9 mouse cellular contexts compared by ENCODE assay signal in genomic region chr17:35168541-35169207, GRCm38 (mm10). TPM values are rescaled to one million over a fixed set of nuclear protein-coding genes. Genes with fewer than 3 reads are reported as not detected.
A peak's percentile ranks its signal among the peaks of the same experiment; 100 is the strongest.
DNase-seq lines count a peak whose midpoint lies in the region; ATAC-seq and TF ChIP-seq lines count a peak whose summit lies in the region.
"Had no signal": no experiment of that assay in that cellular context is flagged by ENCODE, and none has a peak within 500 bp of the region (broad histone marks: within the 10 kb centered on the region; RNA-seq: fewer than 3 reads in every experiment).

No protein-coding gene starts in this region.

- no peak overlapping the region for H3K4me3 ChIP-seq in lung, postnatal 0 days (ENCODE audit: low read depth, low read length)
- H3K4me3 ChIP-seq in lung, adult 2 months (replicated peaks; ENCODE audit: extremely low read depth, low read depth, low read length): no peak overlapping the region
- no peak overlapping the region for H3K4me3 ChIP-seq in stomach, postnatal 0 days (ENCODE audit: low read depth, low read length)

- no peaks in the 10 kb centered on the region for H3K9me3 ChIP-seq in lung, postnatal 0 days (ENCODE audit: low read length)
- no peaks in the 10 kb centered on the region for H3K9me3 ChIP-seq in stomach, postnatal 0 days (ENCODE audit: control insufficient read depth, low read length)
- H3K9me3 ChIP-seq: G1E had no signal

- no peak overlapping the region for H3K27ac ChIP-seq in lung, postnatal 0 days (ENCODE audit: low read length)
- no peak overlapping the region for H3K27ac ChIP-seq in stomach, postnatal 0 days (replicated peaks)

- no peak overlapping the region for H3K9ac ChIP-seq in lung, postnatal 0 days (replicated peaks; ENCODE audit: low read depth)
- no peak overlapping the region for H3K9ac ChIP-seq in stomach, postnatal 0 days (ENCODE audit: low read length)

- ATAC-seq in lung, postnatal 0 days: no peak
- no peak for ATAC-seq in stomach, postnatal 0 days (ENCODE audit: low FRiP score, low TSS enrichment)

- 17% methylated on average over 4 of the region's 4 CpGs for WGBS in lung, postnatal 0 days
- 9% methylated on average over 4 of the region's 4 CpGs for WGBS in lung, adult 2 months
- WGBS in stomach, postnatal 0 days: 14% methylated on average over 4 of the region's 4 CpGs

- TF ChIP-seq CTCF in lung, postnatal 0 days (IDR thresholded peaks at IDR 0.05): peak; percentile 76
- TF ChIP-seq CTCF in lung, adult 2 months (IDR thresholded peaks at IDR 0.05; ENCODE audit: insufficient read depth, low read length): no peak
- TF ChIP-seq CTCF in stomach, postnatal 0 days (IDR thresholded peaks at IDR 0.05; ENCODE audit: low read depth): peak; percentile 80

- no peak for TF ChIP-seq EP300 in lung, postnatal 0 days (IDR thresholded peaks at IDR 0.05)
- TF ChIP-seq EP300 in stomach, postnatal 0 days (optimal IDR thresholded peaks at IDR 0.05): no peak

- no peaks in the 10 kb centered on the region for H3K27me3 ChIP-seq in lung, postnatal 0 days (replicated peaks; ENCODE audit: insufficient read depth, low read length)
- no peaks in the 10 kb centered on the region for H3K27me3 ChIP-seq in stomach, postnatal 0 days (ENCODE audit: control insufficient read depth, insufficient read depth, low read length)

- DNase-seq in cerebellum, postnatal 10 days: peak; percentile 47 to 73
- DNase-seq in cerebellum, adult 11-12 months: no peak
- DNase-seq in lung, postnatal 0 days (ENCODE audit: low spot score): peak; percentile 82
- DNase-seq in lung, adult 2 months: no peak
- DNase-seq in forelimb bud, embryonic 11.5 days (ENCODE audit: low read depth, low spot score): peak; percentile 68
- no peak for DNase-seq in stomach, postnatal 0 days (ENCODE audit: low spot score)
- no peak for DNase-seq in layer of hippocampus, adult 18-20 months (ENCODE audit: low spot score in 2 of 2)
- DNase-seq in frontal cortex, postnatal 25 days (ENCODE audit: low spot score in 2 of 2): no peak

- H3K4me1 ChIP-seq in lung, postnatal 0 days (ENCODE audit: insufficient read depth, low read depth, low read length): peaks cover 7% of the 10 kb centered on the region; the same call in 1 of the 2 replicates
- peaks cover 6% of the 10 kb centered on the region; the same call in 1 of the 2 replicates for H3K4me1 ChIP-seq in lung, adult 2 months (ENCODE audit: control insufficient read depth, insufficient read depth, low read length)
- peaks cover 3% of the 10 kb centered on the region; the same call in 1 of the 2 replicates for H3K4me1 ChIP-seq in stomach, postnatal 0 days (replicated peaks; ENCODE audit: control insufficient read depth, insufficient read depth)

- no peak overlapping the region for H3K4me2 ChIP-seq in lung, postnatal 0 days (replicated peaks; ENCODE audit: low read depth, low read length)
- no peak overlapping the region for H3K4me2 ChIP-seq in stomach, postnatal 0 days (replicated peaks; ENCODE audit: low read depth)

- no peak for TF ChIP-seq POLR2A in lung, adult 2 months (IDR thresholded peaks at IDR 0.05; ENCODE audit: borderline replicate concordance, extremely low read depth, low read depth, low read length)

- no peaks in the 10 kb centered on the region for H3K36me3 ChIP-seq in lung, postnatal 0 days (ENCODE audit: insufficient read depth, low read length)
- H3K36me3 ChIP-seq in stomach, postnatal 0 days (ENCODE audit: control insufficient read depth, insufficient read depth, low read length): no peaks in the 10 kb centered on the region

RNA-seq across cellular contexts. Expression of gene Prrc2a, which starts 4.0 kb away (rescaled TPM):
- polyA plus RNA-seq in lung, postnatal 0 days (2015; fragmentation: Nextera tagmentation; extraction: Ambion mirVana): 74.1 and 86.0 TPM in 2 replicates
- polyA plus RNA-seq in lung, adult 2 months (2012; rRNA removed): 327 and 373 TPM in 2 replicates
- polyA plus RNA-seq in stomach, postnatal 0 days (2015; fragmentation: Nextera tagmentation; extraction: Ambion mirVana): 45.4 and 49.3 TPM in 2 replicates
- total RNA-seq in layer of hippocampus, adult 18-20 months (2021): 100 to 1,000 TPM; 317 to 343 TPM

RNA-seq across cellular contexts. Expression of gene Aif1, which starts 7.2 kb away (rescaled TPM):
- 9.9 and 10.3 TPM in 2 replicates for polyA plus RNA-seq in lung, postnatal 0 days (2015; fragmentation: Nextera tagmentation; extraction: Ambion mirVana)
- 1.4 and 1.6 TPM in 2 replicates for polyA plus RNA-seq in lung, adult 2 months (2012; rRNA removed)
- 24.3 and 25.2 TPM in 2 replicates for polyA plus RNA-seq in stomach, postnatal 0 days (2015; fragmentation: Nextera tagmentation; extraction: Ambion mirVana)
- total RNA-seq in layer of hippocampus, adult 18-20 months (2021): 10 to 100 TPM in 1 of 2 experiments, 1 to 10 TPM in 1; 9.4 to 13.0 TPM

RNA-seq across cellular contexts. Expression of gene Lst1, which starts 19.6 kb away (rescaled TPM):
- 24.8 and 27.5 TPM in 2 replicates for polyA plus RNA-seq in lung, postnatal 0 days (2015; fragmentation: Nextera tagmentation; extraction: Ambion mirVana)
- polyA plus RNA-seq in lung, adult 2 months (2012; rRNA removed): 19.7 and 37.0 TPM in 2 replicates
- polyA plus RNA-seq in stomach, postnatal 0 days (2015; fragmentation: Nextera tagmentation; extraction: Ambion mirVana): 17.5 and 19.3 TPM in 2 replicates
- total RNA-seq in layer of hippocampus, adult 18-20 months (2021): 1 to 10 TPM; 5.5 to 6.7 TPM

RNA-seq across cellular contexts. Expression of gene Ltb, which starts 25.6 kb away (rescaled TPM):
- 2.3 and 3.0 TPM in 2 replicates for polyA plus RNA-seq in lung, postnatal 0 days (2015; fragmentation: Nextera tagmentation; extraction: Ambion mirVana)
- polyA plus RNA-seq in lung, adult 2 months (2012; rRNA removed): 28.1 and 29.9 TPM in 2 replicates
- 0.63 and 0.78 TPM in 2 replicates for polyA plus RNA-seq in stomach, postnatal 0 days (2015; fragmentation: Nextera tagmentation; extraction: Ambion mirVana)
- total RNA-seq in layer of hippocampus, adult 18-20 months (2021): under 1 TPM; 0.41 to 0.64 TPM

RNA-seq across cellular contexts. Expression of gene Tnf, which starts 33.1 kb away (rescaled TPM):
- 0.95 and 3.7 TPM in 2 replicates for polyA plus RNA-seq in lung, postnatal 0 days (2015; fragmentation: Nextera tagmentation; extraction: Ambion mirVana)
- polyA plus RNA-seq in lung, adult 2 months (2012; rRNA removed): 2.1 and 2.5 TPM in 2 replicates
- 0.32 and 0.40 TPM in 2 replicates for polyA plus RNA-seq in stomach, postnatal 0 days (2015; fragmentation: Nextera tagmentation; extraction: Ambion mirVana)
- not detected for total RNA-seq in layer of hippocampus, adult 18-20 months (2021)

Comparison
In these comparisons a context has a peak if more than half of its experiments do, and no peak if none do; other contexts are left out.
1. DNase-seq: peak in cerebellum, postnatal 10 days (2 of 2), lung, postnatal 0 days (single experiment) and forelimb bud, embryonic 11.5 days (single experiment); none in cerebellum, adult 11-12 months (single experiment), lung, adult 2 months (single experiment), stomach, postnatal 0 days (single experiment), layer of hippocampus, adult 18-20 months (0 of 2) and frontal cortex, postnatal 25 days (0 of 2).